Mouse (Mus musculus) forebrain, embryonic 11.5 days (tissue): ENCODE data around the gene Rhno1. TPM values are rescaled to one million over a fixed set of nuclear protein-coding genes. Genes with fewer than 3 reads are reported as not detected.

ENCODE experiments used
- ATAC-seq: fragments of 200-750 bp; cut with Nextera tagmentation; replicated peaks from 2 replicates; pipeline ENCODE4 v1.8.0; 2017; ENCODE audit warnings: moderate TSS enrichment; ENCODE audit not compliant: low FRiP score
- DNase-seq: peaks from one replicate; pipeline ENCODE4 v3.0.0-alpha.2; 2017; ENCODE audit warnings: low spot score
- H3K27ac ChIP-seq: fragments of 300-500 bp; sonication (generic); 2 replicates; pipeline ENCODE4 v1.5.1; 2014; ENCODE audit warnings: low read depth, low read length
- H3K27me3 ChIP-seq: fragments of 300-500 bp; sonication (generic); 2 replicates; pipeline ENCODE4 v1.6.1; 2014; ENCODE audit warnings: mild to moderate bottlenecking, low read length, mixed read lengths; ENCODE audit not compliant: control insufficient read depth, insufficient read depth
- H3K36me3 ChIP-seq: fragments of 300-500 bp; sonication (generic); 2 replicates; pipeline ENCODE4 v1.6.1; 2014; ENCODE audit warnings: mild to moderate bottlenecking, low read length, moderate library complexity, mixed read lengths; ENCODE audit not compliant: control insufficient read depth, insufficient read depth
- H3K4me1 ChIP-seq: fragments of 300-500 bp; sonication (generic); replicated peaks from 2 replicates; pipeline ENCODE4 v1.6.1; 2014; ENCODE audit warnings: low read length, mixed read lengths; ENCODE audit not compliant: control insufficient read depth, insufficient read depth
- H3K4me2 ChIP-seq: fragments of 300-500 bp; sonication (generic); 2 replicates; pipeline ENCODE4 v1.6.1; 2014; ENCODE audit warnings: low read depth, mild to moderate bottlenecking, low read length, moderate library complexity, mixed read lengths; ENCODE audit not compliant: severe bottlenecking
- H3K4me3 ChIP-seq: fragments of 300-500 bp; sonication (generic); 2 replicates; pipeline ENCODE4 v1.5.1; 2014; ENCODE audit warnings: low read depth, low read length
- H3K9ac ChIP-seq: fragments of 300-500 bp; sonication (generic); 2 replicates; pipeline ENCODE4 v1.6.1; 2014; ENCODE audit warnings: low read length
- H3K9me3 ChIP-seq: fragments of 300-500 bp; sonication (generic); 2 replicates; pipeline ENCODE4 v1.6.1; 2016; ENCODE audit warnings: low read length, mixed read lengths; ENCODE audit not compliant: control insufficient read depth
- WGBS: fragments of 180-500 bp; shearing (Covaris S2); extraction: QIAGEN DNeasy Blood & Tissue Kit; methylation state at CpG from one replicate; pipeline ENCODE4 v1.1.7; 2014; 5-methylcytosine and 5-hydroxymethylcytosine counted together
- polyA plus RNA-seq: library from polyadenylated mRNA; unstranded; fragments of >200 nt; fragmentation: Nextera tagmentation; extraction: Ambion mirVana; gene quantifications from 2 replicates; pipeline ENCODE4 v1.2.1, GENCODE M21; 2014

The Rhno1 gene
- 197 and 205 TPM in 2 replicates for polyA plus RNA-seq

- under 1% methylated on average over 43 of the region's 76 CpGs for WGBS
- Histone ChIP-seq H3K4me3 (peak within 1 kb of the TSS; percentile 94), H3K4me2 (peak within 1 kb of the TSS; percentile 58), H3K9ac (peak within 1 kb of the TSS; percentile 95), H3K27me3 (no peaks in the 10 kb centered on the region), H3K4me1 (peaks cover 8% of the 10 kb centered on the region), H3K9me3 (no peaks in the 10 kb centered on the region), H3K27ac (peak within 1 kb of the TSS; percentile 91), H3K36me3 (peaks cover 9% of the 10 kb centered on the region)
- peak; percentile 92 for DNase-seq
- ATAC-seq, result peak; percentile 91
Measured at GRCm38 (mm10) chr6:128362381-128363006, at the start of gene Rhno1, which contains the start of gene Foxm1. Gene Rhno1 (minus strand): TSS chr6:128362911. Gene Foxm1 (plus strand): TSS chr6:128362967.

- Histone ChIP-seq H3K4me1 (no peaks in the 10 kb centered on the region), H3K9me3 (no peaks in the 10 kb centered on the region), H3K27me3 (no peaks in the 10 kb centered on the region), H3K4me3 (no peak overlapping the region), H3K27ac (no peak overlapping the region), H3K9ac (no peak overlapping the region), H3K4me2 (no peak overlapping the region), H3K36me3 (peaks cover 18% of the 10 kb centered on the region)
- peak; percentile 86 for DNase-seq
- 21% methylated on average over 3 of the region's 3 CpGs for WGBS
- peak; percentile 17; the same call in 1 of the 2 replicates for ATAC-seq
Measured at GRCm38 (mm10) chr6:128411115-128411514, 48.4 kb upstream of the Rhno1 start.

- no peaks in the 10 kb centered on the region for H3K27me3 ChIP-seq
- 94% methylated on average over 13 of the region's 13 CpGs for WGBS
- no peak overlapping the region for H3K9ac ChIP-seq
- no peak for DNase-seq
- no peak overlapping the region for H3K4me3 ChIP-seq
- no peaks in the 10 kb centered on the region for H3K9me3 ChIP-seq
- ATAC-seq, result no peak
- no peak overlapping the region for H3K4me2 ChIP-seq
- peaks cover 18% of the 10 kb centered on the region for H3K36me3 ChIP-seq
- H3K27ac ChIP-seq, result no peak overlapping the region
- no peaks in the 10 kb centered on the region for H3K4me1 ChIP-seq
Measured at GRCm38 (mm10) chr6:128410305-128410704, 47.6 kb upstream of the Rhno1 start.

GRCm38 (mm10) chr6:128408544-128409125 lies 45.9 kb upstream of the Rhno1 start:
- whole genome bisulfite sequencing, result 87% methylated on average over 7 of the region's 7 CpGs
- no peak for ATAC-seq
- H3K4me1 ChIP-seq, result no peaks in the 10 kb centered on the region
- no peak overlapping the region for H3K27ac ChIP-seq
- H3K9me3 ChIP-seq, result no peaks in the 10 kb centered on the region
- no peak overlapping the region for H3K4me3 ChIP-seq
- no peaks in the 10 kb centered on the region for H3K27me3 ChIP-seq
- no peak overlapping the region for H3K9ac ChIP-seq
- H3K36me3 ChIP-seq, result peaks cover 18% of the 10 kb centered on the region
- DNase-seq, result peak; percentile 19
- H3K4me2 ChIP-seq, result no peak overlapping the region

- Histone ChIP-seq H3K9me3 (no peaks in the 10 kb centered on the region), H3K4me1 (no peaks in the 10 kb centered on the region), H3K27ac (no peak overlapping the region), H3K4me2 (no peak overlapping the region), H3K27me3 (no peaks in the 10 kb centered on the region), H3K4me3 (no peak overlapping the region), H3K36me3 (peaks cover 8% of the 10 kb centered on the region; the same call in 1 of the 2 replicates), H3K9ac (no peak overlapping the region)
- WGBS, result 71% methylated on average over 5 of the region's 5 CpGs
- ATAC-seq (no peak), DNase-seq (no peak)
Measured at GRCm38 (mm10) chr6:128404708-128405107, 42.0 kb upstream of the Rhno1 start.

- Histone ChIP-seq H3K27ac (no peak overlapping the region; the same call in 1 of the 2 replicates), H3K4me3 (no peak overlapping the region), H3K4me2 (no peak overlapping the region), H3K4me1 (no peaks in the 10 kb centered on the region), H3K27me3 (no peaks in the 10 kb centered on the region), H3K9me3 (no peaks in the 10 kb centered on the region), H3K9ac (peak overlapping the region; percentile 35), H3K36me3 (no peaks in the 10 kb centered on the region)
- peak; percentile 29; the same call in 1 of the 2 replicates for ATAC-seq
- no peak for DNase-seq
- WGBS, result 47% methylated on average over 21 of the region's 21 CpGs
Measured at GRCm38 (mm10) chr6:128399421-128400185, 36.9 kb upstream of the Rhno1 start.

GRCm38 (mm10) chr6:128398996-128399395 lies 36.3 kb upstream of the Rhno1 start, which contains the start of gene Nrip2:
Gene Nrip2 (plus strand): TSS chr6:128399296.
- H3K4me3 ChIP-seq, result no peak within 1 kb of the TSS
- no peaks in the 10 kb centered on the region for H3K27me3 ChIP-seq
- ATAC-seq (no peak), DNase-seq (no peak)
- no peaks in the 10 kb centered on the region for H3K4me1 ChIP-seq
- 87% methylated on average over 3 of the region's 3 CpGs for WGBS
- no peak within 1 kb of the TSS; the same call in 1 of the 2 replicates for H3K27ac ChIP-seq
- peak within 1 kb of the TSS; percentile 35 for H3K9ac ChIP-seq
- no peak within 1 kb of the TSS for H3K4me2 ChIP-seq
- no peaks in the 10 kb centered on the region for H3K9me3 ChIP-seq
- H3K36me3 ChIP-seq, result no peaks in the 10 kb centered on the region

GRCm38 (mm10) chr6:128397574-128398261 lies 35.0 kb upstream of the Rhno1 start:
- DNase-seq (no peak), ATAC-seq (no peak)
- no peaks in the 10 kb centered on the region for H3K9me3 ChIP-seq
- H3K9ac ChIP-seq, result no peak overlapping the region
- H3K27ac ChIP-seq, result no peak overlapping the region
- H3K4me2 ChIP-seq, result no peak overlapping the region
- H3K4me3 ChIP-seq, result no peak overlapping the region
- H3K27me3 ChIP-seq, result no peaks in the 10 kb centered on the region
- no peaks in the 10 kb centered on the region for H3K4me1 ChIP-seq
- no peaks in the 10 kb centered on the region for H3K36me3 ChIP-seq
- 80% methylated on average over 7 of the region's 7 CpGs for WGBS
